Mouse (Mus musculus): Measurements from ENCODE around the gene Gpd1l.

Gpd1l gene

DNA sequence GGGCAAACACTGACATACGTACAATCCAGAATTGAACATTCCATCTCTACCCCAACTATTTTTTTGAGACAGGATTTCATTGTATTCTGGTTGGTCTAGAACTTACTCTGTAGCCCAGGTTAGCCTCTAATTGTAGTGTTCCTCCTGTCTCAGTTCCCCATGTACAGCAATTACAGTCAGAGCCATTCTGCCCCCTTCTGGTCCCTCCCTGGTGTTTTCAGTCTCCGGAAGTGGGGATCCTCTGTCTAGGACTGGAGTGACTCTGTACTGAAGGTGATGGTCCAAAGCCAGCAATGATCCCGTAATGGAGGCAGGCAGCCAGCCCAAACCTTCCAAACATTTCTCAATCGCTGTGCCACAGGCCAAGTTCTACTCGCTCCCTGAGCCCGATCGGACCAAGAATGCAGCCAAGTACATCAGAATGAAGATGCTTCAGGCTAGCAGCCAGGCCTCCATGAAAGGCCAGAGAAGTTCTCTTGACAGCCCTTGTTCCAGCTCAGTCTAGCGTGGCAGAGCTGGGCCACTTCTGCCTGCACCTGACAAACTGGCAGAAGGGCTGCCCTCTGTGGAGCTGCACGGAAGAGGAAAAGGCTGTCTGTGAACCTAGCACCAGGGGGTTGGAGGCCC lies 3.2 kb downstream of the Gpd1l start:
- no peak for DNase-seq (ENCODE audit: low read depth, low spot score)

- no peak for DNase-seq (ENCODE audit: low read depth, low spot score)
These were observed 8.2 kb downstream of the Gpd1l start for GRCm38 (mm10) chr9:114925571-114925970.

DNA sequence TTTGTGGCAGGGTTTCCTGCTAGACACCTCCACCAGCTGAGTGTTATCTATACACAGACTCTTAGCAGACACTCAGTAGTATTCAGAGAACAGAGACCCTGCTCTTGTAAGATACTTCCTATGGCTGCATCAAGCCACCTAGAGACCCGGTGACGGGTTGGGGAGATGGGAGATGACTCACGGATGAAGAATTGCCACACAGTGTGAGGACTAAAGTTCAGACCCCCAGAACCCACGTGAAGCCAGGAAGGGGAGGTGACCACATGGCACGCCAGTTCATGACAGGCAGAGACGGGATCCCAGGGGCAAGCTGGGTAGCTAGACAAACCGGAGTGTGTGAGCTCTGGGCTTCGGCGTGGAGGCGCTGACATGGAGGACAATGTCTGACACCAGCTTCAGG lies 8.7 kb downstream of the Gpd1l start:
- DNase-seq (ENCODE audit: low read depth, low spot score), result no peak

GRCm38 (mm10) chr9:114924511-114924910 lies 9.3 kb downstream of the Gpd1l start:
- DNase-seq (ENCODE audit: low read depth, low spot score), result no peak

DNA sequence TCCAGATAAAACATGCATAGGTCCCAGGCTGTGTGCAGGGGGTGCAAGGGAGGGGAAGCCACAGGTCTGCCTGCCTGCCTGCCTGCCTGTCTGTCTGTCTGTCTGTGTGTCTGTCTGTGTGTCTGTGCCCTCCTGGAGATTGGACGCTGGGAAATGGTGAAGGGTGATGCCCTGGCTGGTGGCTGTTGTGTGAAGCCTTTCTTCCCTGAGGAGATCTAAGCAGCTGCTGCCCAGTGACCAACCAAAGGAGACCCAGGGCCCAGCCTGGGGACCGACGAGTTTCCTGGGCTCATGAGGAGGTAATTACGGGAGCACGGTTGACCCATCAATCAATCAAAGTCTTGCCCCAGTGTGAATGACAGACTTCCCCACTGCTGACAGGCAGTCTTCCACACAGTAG lies 11.6 kb downstream of the Gpd1l start:
- no peak for DNase-seq (ENCODE audit: low read depth, low spot score)

- no peak for DNase-seq (ENCODE audit: low read depth, low spot score)
These were observed 12.3 kb downstream of the Gpd1l start for GRCm38 (mm10) chr9:114921352-114922081.

DNA sequence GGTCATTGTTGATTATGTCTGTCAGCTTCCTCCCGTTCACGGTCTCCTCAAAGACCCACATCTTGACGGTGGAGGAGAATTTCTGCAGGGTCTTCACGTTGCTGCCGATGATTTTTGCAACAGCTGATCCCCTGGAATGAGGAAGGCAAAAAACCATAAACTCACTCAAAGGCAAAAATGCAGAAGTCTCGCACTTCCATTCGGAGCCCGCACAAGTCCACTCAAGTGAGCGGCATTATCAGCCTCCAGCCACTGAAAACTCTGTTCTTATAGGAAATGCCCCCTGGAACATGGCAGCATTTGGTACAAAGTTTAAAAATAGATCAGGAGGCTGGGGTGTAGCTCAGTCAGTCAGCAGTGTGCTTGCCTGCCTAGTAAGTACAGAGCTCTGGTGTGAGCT lies 13.2 kb downstream of the Gpd1l start:
- no peak for DNase-seq (ENCODE audit: low read depth, low spot score)

- peak; percentile 84 for DNase-seq (ENCODE audit: low read depth, low spot score)
These were observed 20.8 kb downstream of the Gpd1l start for GRCm38 (mm10) chr9:114912680-114913649.

DNA sequence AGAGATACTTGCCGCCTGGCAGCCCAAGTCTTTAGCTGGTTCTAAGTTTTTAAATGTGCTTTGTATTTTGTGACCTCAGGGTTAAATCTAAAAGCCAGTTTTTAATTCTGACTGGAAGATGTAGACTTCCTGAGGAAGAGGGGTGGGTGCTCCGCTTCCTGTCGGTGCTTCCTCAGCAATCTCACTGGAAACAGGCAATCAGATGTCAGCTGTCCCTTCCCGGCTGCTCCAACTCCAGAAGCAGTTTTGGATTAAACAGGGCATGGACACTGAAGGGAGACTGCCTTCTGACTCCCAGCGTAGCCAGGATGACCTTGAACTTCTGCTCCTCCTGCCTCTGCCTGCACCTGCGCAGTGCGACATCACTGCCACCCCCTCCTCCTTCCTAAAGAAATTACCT lies 26.3 kb downstream of the Gpd1l start:
- DNase-seq (ENCODE audit: low read depth, low spot score), result no peak

DNA sequence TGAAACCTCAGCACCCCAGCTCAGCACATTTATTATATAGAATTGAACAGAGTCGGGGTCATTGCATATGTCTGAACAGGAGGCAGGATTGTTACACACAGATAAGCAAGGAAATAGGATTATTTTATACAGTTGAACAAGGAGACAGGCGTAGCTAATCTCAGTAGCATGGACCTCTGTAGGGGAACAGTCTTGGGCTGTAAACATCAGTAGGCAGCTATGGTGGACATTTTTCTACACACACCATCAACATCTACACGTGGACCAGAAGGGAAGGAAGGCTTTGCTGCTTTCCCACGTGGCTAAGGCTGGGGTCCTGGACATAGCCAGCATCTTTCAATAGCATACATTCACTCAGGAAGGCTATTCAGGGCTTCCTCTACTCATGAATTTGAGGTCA lies 37.9 kb downstream of the Gpd1l start:
- DNase-seq (ENCODE audit: low read depth, low spot score), result no peak

GRCm38 (mm10) chr9:114892974-114893373 lies 40.8 kb downstream of the Gpd1l start:
- no peak for DNase-seq (ENCODE audit: low read depth, low spot score)

DNA sequence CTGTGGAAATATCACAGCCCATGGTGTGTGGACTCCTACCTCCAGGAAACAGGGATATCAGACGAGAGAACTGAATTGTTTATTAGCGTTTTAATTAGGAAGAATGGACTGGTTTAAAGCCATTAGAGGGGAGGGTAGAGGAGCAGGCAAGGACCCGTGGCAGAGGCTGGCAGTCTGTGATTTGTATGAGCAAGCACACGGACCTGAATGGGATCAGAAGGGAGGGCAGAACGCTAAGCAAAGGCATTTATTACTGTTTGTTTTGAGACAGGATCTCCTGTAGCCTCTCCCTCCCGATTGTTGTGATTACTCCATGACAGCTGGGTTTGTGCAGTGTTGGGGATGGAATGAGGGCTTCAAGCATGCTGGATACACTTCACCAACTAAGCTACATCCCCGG lies 43.4 kb downstream of the Gpd1l start:
- DNase-seq (ENCODE audit: low read depth, low spot score), result no peak

DNA sequence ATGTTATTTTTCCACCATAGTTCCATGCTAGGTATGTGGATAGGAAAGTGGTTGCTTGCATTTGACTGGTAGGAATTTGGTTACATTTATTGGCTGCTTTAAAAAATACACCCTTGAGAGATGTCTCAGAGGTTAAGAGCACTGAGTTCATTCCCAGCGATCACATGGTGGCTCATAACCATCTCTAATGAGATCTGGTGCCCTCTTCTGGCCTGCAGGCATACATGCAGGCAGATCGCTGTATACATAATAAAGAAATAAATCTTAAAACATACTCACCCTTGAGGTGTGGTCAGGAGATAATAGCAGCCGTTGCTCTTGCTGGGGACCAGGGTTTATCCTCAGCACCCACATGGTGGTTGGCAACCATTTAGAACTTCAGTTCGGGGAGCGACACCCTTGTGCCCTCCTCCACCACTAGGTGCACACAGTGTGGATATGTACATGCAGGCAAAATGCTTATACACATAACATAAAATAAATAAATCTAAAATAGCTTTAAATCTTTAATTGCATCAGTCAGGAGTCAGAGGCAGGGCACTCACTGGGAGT lies 44.9 kb downstream of the Gpd1l start:
- DNase-seq (ENCODE audit: low read depth, low spot score), result no peak

DNA sequence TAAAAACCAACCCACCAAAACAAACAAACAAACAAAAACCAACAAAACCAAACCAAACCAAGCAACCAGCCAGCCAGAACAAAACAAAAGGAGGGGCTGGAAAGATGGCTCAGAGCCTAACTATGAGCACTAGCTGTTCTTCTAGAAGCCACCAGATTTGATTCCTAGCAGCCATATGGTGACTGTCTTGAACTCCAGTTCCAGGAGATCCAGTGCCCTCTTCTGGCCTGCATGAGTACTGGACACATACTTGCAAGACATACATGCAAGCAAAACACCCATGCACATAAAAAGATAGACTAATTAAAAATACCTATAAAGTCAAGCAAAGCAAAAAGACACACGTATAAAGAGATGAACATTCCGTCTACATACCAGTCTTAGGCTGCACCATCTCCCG lies 46.1 kb downstream of the Gpd1l start:
- peak; percentile 37 for DNase-seq (ENCODE audit: low read depth, low spot score)

DNA sequence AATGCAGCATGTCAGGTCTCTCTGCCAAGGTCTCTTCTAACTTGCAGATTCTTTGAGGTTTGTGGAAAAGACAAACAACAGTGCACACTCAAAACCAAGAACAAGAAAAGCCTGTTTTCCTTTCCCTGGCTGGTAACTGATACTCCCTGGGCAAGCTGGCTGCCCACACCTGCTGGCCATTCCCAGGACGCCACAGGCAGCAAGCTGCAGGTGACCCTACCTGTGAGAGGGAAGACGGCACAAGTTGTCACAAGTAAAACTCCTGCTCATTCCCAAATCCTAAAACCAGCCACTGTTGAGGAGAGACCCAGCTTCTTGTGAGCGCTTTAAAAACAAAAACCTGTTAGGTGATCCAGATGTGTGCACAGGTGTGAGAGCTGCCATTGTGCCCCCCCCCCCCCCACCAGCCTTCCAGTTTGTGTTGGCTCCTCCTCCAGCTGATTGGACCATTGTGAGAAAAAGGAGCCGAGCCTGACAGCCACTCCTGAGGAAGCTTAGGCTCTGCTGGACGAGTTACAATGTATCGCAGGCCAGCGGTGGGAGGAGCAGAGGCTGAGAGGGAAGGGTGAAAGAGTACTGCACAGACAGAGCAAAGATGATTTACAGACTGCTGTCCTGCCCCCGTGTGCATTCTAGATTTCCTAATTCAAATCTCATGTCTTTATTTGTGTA lies 47.7 kb downstream of the Gpd1l start:
- DNase-seq (ENCODE audit: low read depth, low spot score), result no peak

DNA sequence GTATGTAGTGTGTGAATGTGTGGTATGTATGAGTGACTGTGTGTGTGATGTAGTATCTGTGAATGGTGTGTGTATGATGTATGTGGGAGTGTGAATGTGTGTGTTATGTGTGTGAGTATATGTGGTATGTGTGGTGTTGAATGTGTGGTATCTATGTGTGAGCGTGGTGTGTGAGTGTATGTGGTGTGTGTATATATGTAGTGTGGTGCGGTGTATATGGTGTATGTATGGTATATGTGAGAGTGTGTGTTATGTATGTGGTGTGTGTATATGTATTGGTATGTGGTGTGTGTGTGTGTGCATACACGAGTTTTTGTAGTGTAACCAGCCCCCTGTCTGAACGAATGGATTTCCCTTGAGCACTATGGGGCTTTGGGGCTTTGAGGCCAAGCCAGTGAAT lies 48.2 kb downstream of the Gpd1l start:
- DNase-seq (ENCODE audit: low read depth, low spot score), result no peak

DNA sequence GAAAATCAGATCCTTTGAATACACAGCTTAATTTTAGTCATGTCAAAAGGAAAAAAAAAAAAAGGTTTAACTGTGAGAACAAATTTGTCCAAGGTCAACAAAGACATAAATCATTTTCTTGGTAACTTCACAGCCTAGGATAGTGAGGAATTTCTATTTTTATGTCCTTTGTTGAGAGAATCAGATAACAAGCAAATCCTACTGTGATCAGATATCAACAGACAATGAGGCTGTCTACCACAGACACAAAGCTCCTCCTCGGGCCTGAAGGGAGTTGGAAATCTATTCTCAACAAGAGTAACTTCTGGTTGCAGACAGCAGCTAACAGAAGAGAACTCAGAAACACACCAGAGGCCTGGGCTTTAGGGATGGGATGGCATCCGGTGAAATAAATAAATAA lies 51.8 kb downstream of the Gpd1l start:
- DNase-seq (ENCODE audit: low read depth, low spot score), result no peak

DNA sequence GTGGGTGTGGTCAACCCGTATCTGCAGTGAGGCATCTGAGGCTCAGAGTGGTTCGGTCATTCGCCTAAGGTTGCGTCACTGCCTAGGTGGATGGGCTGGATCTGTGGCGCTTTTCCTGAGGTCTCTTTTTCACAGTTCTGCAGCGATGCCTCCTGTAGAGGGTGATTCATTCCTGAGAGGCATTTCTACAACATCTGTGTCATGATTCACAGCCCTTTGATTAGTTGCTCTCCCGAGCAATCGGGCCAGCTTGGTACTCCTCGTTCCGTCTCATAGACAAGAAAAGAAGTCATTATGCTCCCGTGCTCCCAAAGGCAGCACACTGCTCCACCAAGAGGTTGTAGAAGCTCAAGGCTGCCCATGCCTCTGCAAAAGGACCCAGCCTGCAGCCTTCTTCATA lies 78.5 kb downstream of the Gpd1l start:
- DNase-seq (ENCODE audit: low read depth, low spot score), result no peak

DNA sequence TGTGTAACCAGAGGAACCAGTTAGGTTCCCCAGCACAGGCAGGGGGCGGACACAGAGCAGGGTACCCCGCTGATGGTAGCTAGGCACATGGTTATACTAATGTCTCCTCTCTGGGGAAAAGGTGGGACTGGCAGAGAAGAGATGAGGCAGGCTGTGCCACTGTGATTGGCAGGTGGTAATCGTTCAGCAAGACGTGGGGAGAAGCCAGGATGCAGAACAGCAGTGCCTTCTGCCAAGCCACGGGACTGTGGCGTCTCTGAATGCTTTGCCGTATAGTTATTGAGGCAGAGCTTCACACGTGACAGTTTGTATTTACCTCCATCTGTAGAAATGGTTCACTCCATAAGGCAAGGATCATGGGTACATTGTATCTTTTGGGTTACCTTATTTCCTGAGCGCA lies 79.1 kb downstream of the Gpd1l start:
- no peak for DNase-seq (ENCODE audit: low read depth, low spot score)

DNA sequence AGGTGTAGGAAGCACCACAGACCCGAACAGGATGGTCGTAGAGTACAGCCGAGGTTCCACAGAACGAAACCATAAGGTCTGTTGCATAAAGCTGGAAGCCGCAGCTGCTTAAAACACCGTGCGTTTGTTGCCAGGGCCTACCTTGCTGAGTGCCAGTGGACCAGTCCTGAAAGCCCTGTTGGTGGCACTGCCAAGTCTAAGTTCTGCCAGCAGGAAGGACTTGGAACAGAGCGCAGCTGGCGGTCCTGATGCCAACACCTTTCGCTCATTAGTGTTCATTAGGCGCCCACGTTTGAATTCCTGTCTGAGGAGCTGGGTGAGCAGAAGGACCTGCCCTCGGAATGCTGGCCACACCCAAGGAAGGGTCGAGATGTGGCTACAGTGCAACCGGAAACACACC lies 80.5 kb downstream of the Gpd1l start:
- no peak for DNase-seq (ENCODE audit: low read depth, low spot score)

GRCm38 (mm10) chr9:114851419-114852190 lies 82.2 kb downstream of the Gpd1l start:
- no peak for DNase-seq (ENCODE audit: low read depth, low spot score)

Data from forelimb bud, embryonic 11.5 days (tissue).